Mouse (Mus musculus): Measurements from ENCODE around the gene Ncmap.
"Not testable (repeated sequence)": the region's sequence is repeated elsewhere in the genome, so short reads cannot be mapped to it uniquely, and the experiment has no call there.

The Ncmap gene

DNA sequence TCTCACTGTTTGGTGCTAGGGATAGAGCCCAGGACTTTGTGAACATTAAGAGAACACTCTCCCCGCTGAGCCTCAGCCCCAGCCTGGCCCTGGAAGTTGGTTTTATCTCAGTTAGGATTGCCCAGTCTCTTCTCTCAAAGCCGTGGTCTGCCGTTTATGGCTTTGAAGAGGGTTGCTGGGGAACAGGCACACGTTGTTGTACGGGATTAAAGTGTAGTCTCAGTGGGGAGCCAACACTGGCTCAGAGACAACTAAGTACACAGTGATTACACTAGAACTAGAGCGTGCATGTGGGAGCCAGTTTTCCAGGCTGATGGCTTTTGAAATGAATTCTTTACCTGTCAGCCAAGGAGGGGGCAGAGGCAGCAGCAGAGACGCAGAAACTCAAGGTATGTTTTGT lies 3.9 kb upstream of the Ncmap start:
- no peak for DNase-seq (ENCODE audit: low spot score in 2 of 2)

DNA sequence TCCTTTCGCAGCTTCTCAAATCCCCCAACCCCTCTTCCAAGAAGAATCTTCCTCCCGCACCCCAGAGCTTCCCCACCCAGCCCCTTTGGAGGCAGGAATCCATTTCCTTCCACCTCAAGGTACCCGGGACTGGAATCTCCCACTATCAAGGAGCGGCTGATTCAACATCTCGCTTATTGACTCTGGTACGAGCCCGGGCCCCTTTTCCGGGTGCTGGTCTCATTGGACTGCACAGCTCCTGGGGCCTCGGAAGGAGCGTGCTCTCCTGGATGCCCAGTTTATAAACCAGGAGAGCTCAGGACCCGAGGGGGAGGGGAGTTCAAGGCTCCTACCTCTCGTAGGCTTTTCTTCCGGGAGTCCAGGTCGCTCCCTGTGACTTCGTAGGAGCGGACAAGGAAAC lies 476 bp downstream of the Ncmap start:
- DNase-seq (ENCODE audit: low spot score in 2 of 2) = peak in 1 of 2 experiments; percentile 30

DNA sequence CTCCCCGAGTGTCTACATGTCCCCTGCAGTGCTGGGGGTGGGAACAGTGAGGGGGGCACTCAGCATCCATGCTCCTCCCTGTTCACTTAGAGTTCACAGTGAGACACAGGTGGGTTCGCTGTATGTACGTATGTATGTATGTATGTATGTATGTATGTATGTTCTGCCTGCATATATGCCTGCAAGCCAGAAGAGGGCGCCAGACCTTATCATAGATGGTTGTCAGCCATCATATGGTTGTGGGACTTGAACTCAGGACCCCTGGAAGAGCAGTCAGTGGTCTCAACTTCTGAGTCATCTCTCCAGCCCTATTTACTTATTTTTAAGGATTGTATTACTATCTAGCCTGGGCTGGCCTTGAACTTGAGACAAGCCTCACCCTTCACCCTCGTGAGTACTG lies 1.7 kb downstream of the Ncmap start:
- no peak for DNase-seq (ENCODE audit: low spot score in 2 of 2)

DNA sequence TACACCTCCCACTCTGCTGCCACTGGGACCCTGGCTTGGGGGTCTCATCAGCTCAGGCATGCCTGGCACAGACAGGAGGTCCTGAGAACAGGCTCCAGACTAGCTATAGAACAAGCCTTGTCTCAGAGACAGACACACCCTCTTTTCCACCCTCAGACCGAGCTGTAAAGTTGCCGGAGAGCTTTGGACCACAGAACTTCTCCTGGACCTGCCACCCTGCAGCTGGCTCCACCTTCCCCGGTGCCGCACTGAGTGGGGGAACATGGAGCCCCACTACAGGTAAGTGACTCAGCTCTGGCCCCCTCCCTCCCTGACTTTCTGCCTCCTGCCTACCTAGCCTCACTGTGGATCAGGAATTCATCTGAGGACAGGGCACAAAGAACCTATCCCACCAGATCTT lies 2.7 kb downstream of the Ncmap start:
- no peak for DNase-seq (ENCODE audit: low spot score in 2 of 2)

DNA sequence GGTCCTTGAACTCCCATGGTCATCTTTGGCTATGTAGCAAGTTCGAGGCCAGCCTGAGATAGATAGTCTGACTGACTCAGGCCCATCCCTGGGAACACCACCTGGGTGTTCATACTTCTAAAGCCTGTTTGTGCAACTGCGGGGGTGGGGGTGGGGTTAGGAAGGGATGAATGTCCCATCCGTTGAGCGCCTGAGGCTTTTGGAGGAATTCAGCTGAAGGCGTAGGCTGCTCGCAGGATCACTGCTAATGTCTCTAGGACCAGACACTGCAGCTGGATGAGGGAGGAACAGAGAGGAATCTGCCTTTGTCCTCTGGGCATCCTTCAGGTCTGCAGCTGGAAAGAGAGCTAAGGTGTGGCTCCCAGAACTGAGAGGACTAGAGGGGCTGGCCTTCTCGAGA lies 3.4 kb downstream of the Ncmap start:
- DNase-seq (ENCODE audit: low spot score in 2 of 2) = no peak

DNA sequence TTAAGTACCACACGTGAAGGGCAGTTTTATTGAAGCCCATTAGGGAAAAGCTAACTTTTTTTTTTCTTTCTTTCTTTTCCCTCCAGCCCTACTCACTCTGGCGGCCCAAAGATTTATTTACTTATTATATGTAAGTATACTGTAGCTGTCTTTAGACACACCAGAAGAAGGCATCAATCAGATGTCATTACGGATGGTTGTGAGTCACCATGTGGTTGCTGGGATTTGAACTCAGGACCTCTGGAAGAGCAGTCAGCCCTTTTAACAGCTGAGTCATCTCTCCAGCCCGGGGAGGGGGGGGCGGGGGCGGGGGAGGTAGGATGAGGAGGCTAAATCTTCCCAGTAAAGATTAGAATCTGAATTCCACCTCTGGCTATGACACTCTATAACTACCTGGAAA lies 4.6 kb downstream of the Ncmap start:
- DNase-seq (ENCODE audit: low spot score in 2 of 2) = no peak

DNA sequence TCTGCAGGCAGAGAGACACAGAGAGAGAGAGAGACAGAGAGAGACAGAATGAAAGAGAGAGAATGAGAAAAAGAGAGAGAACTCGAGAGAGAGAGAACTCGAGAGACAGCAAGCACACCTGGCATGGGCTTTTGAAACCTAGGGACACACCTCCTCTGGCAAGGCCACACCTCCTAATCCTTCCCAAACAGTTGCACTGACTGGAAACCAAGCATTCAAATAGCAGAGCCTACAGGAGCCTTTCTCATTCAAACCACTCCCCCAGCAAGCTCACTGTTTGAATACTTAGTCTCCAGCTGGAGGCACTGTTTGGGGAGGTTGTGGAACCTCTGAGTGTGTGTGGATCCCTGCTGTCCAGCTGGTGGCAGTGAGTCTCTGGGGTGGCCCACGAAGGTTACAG lies 5.2 kb downstream of the Ncmap start:
- no peak for DNase-seq (ENCODE audit: low spot score in 2 of 2)

DNA sequence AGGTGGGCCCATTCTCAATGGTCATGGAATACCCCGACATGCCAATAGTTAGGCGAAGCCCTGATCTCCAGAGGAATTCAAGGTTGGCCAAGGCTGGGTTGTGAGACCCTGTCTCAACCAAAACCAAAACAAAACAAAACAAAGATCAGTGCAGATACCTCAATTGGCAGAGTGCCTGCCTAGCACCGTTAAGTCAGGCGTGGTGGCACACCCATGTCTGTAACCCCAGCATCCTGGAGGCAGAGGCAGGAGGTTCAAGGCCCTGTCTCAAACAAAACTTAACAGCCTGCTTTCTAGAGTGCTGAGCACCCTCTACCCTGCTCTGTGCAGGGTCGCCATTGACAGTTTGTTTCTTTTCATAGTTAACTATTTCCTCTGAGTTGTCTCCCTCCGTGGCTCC lies 7.0 kb downstream of the Ncmap start:
- DNase-seq (ENCODE audit: low spot score in 2 of 2) = no peak

DNA sequence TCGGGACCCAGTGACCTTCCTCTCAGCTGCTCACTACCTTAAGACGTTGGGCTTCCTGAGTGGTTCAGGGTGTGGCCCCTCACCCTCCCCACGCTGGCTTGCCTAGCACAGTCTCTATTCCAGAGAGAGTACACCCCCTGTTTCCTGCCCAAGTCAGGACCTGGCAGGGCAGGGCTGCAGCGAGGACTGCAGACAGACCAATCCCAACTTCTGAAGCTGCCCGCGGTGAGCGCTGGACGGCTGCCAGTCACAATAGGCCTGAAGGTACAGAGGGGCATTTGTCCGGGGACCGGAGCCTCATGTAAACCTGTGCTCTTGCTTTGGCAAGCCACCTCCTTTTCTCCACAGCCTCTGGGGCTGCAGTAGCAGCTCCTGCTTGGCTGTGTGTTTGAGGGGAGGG lies 12.4 kb downstream of the Ncmap start:
- DNase-seq (ENCODE audit: low spot score in 2 of 2) = no peak

DNA sequence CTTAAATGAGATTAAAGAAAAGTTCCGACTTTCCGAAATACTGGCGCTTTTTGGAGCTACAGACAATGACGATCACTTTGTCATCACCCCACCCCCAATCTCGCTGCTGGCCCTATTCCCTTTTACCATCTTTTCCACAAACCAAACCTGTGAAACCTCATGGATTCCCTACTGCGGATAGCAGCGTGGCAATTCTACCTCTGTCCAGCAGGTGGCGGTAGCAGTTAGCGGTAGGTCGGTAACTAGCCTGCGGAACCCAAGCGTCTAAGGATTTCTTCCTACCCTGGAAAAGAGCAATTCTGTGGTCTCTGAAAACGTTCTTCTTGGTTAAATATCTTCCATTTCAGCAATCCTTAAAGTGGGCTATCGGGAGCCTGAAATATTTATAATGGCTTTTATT lies 15.7 kb downstream of the Ncmap start:
- DNase-seq (ENCODE audit: low spot score in 2 of 2) = peak; percentile 33 to 35

DNA sequence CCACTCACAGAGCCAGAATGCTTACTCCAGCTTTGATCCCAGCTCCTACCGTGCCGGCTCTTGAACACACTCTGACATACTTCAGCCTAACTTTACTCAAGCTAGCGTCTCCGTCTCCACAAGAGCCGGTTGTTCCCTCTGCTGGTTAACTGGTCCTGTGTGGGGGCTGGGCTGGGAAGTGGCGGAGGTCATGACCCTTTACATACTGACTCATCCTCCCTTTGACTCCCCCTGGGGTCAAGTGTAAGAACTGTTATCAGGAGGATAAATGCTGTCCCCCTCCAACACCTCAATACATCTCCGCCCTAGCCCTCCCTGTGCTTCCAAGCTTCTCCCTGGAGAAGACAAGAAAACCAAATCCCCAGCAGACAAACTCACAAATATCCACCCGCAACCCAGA lies 16.7 kb downstream of the Ncmap start:
- DNase-seq (ENCODE audit: low spot score in 2 of 2) = no peak

DNA sequence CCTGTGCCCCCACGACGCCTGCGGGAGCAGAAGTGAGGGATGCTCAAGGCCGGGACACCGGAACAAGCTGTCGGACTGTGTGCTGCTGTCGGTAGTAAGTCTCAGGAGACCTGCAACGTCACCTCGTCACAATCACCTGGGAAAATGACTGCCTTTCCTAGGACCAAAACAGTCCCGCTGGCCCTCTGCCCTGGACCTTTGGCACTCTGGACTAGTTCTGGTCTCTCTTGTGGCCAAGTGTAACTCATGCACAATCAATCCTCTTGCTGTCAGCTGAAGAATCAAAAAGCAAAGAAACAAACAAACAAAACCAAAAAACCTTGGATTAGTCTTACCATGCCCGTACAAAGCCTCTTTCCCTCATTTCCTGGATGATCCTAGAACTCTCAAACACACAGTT lies 20.8 kb downstream of the Ncmap start:
- DNase-seq (ENCODE audit: low spot score in 2 of 2) = no peak

DNA sequence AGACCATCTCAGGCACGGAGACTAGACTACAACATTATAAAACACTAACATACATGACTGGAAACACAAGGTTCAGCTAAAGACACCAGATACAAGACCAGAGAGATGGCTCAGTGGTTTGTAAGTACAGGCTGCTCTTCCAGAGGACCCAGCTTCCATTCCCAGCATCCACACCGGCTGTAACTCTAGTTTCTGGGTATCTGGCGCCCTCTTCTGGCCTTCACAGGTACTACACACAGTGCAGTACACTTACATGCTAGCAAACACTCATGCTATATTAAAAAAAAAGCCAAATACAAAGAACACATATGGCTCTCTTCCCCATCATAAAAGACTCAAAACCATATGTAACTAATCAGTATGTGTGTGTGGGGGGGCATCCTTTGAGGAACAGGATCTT lies 22.6 kb downstream of the Ncmap start:
- DNase-seq (ENCODE audit: low spot score in 2 of 2) = no peak

DNA sequence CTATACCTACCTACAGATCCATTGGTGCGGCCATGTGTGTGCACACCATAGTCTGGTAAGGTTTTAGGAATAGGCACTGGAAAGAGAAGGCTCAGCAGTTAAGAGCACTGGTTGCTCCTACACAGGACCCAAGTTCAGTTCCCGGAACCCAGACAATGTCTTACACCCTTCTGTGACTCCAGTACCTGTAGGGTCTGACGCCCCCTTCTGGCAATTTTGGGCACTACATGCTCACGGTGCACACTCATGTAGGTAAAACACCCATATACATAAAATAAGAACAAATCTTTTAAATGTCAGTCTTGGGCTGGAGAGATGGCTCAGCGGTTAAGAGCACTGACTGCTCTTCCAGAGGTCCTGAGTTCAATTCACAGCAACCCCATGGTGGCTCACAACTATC lies 24.7 kb downstream of the Ncmap start:
- DNase-seq (ENCODE audit: low spot score in 2 of 2) = no peak

DNA sequence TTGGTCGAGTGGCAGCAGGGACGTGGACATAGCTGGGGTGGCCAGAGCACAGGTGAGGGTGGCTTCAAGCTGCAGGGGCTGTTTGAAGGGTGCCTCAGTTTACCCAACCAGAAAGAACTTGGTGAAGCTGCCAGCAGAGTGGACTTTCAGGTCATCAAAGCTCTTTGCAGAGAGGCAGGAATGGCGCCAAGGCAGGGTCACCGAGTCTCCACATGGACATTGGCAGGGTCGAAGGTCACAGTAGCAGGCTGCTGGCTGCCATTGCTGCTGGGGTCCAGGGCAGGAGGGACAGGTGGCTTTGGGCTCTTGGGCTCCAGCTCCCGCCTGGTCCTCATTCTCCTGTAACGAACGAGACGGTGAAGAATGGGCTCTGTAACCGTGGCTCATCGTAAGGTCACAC lies 27.7 kb downstream of the Ncmap start:
- no peak for DNase-seq (ENCODE audit: low spot score in 2 of 2)

DNA sequence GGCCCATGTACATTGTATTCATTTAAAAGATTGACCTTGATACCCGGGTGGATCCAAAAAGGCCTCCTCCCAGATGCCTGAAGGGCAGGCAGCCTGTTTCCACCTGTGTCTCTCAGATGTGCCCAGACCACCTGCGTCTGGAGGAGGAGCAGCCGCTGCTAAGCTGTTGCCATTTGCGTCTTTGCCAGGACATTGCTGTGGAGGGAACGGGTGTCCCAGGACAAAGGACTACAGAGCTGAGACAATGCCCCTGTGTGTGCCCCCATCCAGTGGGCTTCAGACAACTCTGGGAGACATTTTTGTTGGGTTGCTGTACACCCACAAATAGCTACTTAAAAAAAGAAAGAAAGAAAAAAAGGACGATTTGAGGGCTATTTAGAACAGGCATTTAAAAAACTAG lies 35.2 kb downstream of the Ncmap start:
- DNase-seq (ENCODE audit: low spot score in 2 of 2) = no peak

DNA sequence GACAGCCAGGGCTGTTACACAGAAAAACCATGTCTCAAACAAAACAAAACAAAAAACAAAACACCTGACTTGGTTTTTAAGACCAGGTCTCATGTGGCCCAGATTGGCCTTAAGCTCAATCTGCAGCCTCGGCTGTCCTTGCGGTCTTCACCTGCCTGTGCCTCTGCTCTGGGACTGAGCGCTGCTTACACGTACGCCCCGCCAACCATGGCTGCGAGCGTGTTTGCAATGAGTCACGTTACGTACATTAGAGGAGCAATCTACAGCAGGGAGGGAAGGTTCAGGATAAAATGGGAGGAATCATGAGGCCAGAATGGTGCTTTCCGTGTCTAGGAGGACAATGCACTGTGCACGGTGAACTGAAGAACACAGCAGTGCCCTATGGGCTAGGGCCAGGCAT lies 36.3 kb downstream of the Ncmap start:
- no peak for DNase-seq (ENCODE audit: low spot score in 2 of 2)

DNA sequence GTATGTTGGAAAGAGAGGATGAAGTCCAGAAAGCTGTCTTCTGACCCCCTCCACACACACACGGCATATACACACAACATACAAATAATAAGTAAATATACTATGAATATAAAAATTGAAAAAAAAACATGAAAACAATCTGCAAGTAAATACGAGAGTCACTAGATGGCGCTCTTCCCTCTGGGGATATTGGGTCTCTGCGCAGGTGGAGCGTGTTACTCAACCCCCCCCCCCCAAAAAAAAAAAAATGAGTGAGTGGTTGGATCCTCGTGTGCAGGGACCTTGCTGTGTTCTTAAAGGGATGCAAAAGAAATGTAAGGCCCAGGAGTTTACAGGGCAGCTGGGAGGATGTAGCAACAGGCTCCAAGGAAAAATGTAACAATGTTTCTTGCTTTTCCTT lies 39.3 kb downstream of the Ncmap start:
- no peak for DNase-seq (ENCODE audit: low spot score in 2 of 2)

DNA sequence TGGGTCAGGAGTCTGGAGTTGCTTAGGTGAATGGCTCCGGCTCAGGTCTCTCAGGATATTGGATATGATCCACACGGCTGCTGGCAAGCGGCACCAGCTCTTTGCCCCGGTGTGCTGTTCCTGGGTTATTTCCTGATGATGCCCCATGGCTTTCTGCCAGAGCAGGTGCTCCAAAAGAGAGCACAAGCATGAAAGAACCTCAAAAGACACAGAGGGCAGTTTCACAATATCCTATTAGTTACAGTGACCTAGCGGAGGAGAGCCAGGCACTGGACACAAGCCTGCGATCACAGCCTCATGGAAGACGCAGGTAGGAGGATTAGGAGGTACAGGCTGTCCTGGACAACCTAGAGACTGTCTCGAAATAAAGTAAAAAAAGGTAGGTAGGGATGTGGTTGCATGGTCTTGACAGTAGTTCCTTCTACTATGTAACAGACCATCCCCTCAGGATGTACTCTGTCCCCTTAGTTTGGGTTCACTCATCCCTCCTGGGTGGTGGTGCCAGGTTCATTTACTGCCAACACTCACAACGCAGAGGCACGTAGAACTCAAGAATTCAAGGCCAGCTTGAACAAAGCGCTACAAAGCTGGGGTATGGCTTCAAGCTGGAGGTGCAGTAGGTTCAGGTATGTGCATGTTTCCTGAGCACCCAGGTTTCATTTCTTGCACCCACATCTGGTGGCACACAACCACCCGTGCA lies 40.7 kb downstream of the Ncmap start:
- no peak for DNase-seq (ENCODE audit: low spot score in 2 of 2)

DNA sequence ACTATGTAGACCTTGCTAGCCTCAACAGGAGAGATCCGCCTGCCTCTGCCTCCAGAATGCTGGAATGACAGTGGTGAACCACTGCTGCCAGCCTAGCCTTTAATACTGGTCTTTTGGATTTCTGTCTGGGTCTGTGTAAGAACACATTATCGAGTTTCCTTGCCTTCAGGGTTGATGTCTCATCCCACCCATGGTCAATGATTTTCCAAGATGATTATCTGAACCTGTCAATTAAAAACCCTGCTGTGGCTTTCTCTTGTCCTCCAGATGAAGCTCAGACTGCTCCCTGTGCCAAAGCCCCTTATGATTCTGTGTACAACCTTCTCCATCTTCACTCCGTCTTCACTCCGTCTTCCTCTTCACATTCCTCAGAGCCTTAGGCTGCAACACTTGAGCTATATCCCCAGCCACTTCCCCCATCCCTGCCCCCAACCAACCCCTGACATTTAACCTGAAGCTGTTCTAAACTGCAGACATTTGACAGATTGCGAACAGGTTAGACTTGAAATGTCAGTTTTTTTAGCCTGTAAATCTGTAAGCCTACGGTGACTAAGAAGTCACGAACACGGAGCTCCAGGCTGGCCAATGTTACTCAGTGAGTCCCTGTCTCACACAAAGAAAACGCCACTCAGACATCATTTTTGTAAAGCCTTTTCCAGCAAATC lies 42.0 kb downstream of the Ncmap start:
- DNase-seq (ENCODE audit: low spot score in 2 of 2) = peak in 1 of 2 experiments; percentile 35

DNA sequence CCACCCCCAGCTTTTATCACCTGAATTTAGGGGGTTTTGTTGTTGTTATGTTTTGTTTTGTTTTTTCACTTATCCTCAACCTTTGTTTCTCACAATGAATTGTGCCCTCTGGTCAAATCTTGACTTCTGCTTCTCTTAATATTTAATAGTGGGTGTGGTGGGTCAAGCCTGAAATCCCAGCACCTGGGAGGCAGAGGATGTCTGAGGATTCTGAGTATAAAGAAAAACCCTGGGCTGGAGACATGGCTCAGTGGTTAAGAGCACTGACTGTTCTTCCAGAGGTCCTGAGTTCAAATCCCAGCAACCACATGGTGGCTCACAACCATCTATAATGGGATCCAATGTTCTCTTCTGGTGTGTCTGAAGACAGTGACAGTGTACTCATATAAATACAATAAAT lies 43.3 kb downstream of the Ncmap start:
- DNase-seq (ENCODE audit: low spot score in 2 of 2) = not testable (repeated sequence)

DNA sequence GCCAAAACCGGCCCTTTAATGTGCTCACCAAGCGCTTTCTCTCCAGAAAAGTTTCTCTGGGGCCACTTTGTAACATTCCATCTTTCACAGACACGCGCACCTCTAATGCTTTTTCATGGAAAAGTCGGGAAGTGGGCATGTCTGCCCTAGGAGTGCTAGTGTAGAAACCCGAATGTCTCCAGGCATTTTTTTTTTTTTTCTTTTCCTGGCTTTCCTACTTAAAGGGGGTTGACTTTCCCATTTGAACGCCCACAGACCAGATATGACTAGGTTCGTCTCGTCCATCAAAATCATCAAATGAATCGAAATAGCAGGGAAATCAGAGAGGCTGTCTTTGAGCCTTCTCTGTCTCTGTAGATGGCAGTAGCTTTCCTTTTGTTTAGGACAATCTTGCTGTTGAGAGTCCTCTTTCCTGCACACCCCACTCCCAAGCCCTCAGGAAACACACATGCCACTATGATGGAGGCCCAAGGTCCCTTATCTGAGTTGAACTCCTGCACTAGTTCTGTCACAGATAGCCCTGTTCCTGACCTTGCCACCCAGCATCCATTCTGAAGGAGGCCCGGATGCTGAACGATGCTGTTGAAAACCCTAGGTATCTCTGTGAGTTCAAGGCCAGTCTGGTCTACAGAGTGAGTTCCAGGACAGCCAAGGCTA lies 44.1 kb downstream of the Ncmap start:
- DNase-seq (ENCODE audit: low spot score in 2 of 2) = no peak

DNA sequence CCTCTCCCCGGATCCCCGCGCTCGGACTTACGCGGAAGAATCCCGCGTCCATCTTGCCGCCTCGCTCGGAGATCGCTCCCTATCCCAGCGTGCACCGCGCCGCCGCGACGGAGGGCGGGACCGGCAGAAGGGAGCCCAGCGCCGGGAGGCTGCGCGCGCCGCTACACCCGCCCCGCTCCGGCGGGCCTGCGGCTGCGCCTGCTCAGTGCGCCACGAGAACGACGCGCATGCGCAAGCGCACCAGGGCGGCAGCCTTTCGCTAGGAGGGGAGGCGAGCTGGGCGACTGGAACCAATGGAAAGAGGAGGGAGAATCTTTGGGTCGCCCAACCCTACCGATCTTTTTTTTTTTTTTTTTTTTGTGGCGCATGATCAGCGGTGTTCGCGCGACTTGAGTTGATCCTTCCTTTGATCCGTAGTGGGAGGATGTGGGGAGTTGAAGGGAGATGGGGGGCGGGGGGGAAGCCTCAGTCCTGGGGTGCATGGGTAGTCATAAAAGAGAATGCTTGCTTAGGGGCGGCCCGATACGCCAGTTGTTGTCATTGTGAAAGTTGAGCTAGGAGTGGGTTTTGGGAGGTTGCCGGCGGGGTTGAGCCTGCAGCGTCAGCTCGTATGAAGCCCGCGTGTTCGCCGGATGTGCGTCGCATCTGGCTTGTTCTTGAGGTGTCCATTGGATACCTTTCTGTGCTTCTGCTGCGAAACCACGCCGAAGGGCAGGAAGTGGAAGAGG lies 44.8 kb downstream of the Ncmap start, which contains the start of gene Srrm1:
Srrm1 (minus strand) TSS at position 256 of the 728 bp plus-strand sequence.
- peak; percentile 95 to 98 for DNase-seq (ENCODE audit: low spot score in 2 of 2)
